Mouse (Mus musculus): ENCODE results near the gene Plekha5. TPM values are rescaled to one million over a fixed set of nuclear protein-coding genes. Genes with fewer than 3 reads are reported as not detected.

Gene Plekha5
- polyA plus RNA-seq, 1 experiment from 2014 or later, result 39.0 TPM

- 71% methylated on average over 8 of the region's 8 CpGs for WGBS
- no peak for TF ChIP-seq CTCF (IDR thresholded peaks at IDR 0.05; ENCODE audit: low read depth)
- no peak overlapping the region for H3K27ac ChIP-seq
Observed at GRCm38 (mm10) chr6:140535504-140535903, 111.7 kb downstream of the Plekha5 start.

GRCm38 (mm10) chr6:140541919-140542318 lies 118.1 kb downstream of the Plekha5 start:
- no peak for ATAC-seq (replicated peaks; ENCODE audit: low FRiP score, low read depth)
- no peak for TF ChIP-seq CTCF (IDR thresholded peaks at IDR 0.05; ENCODE audit: low read depth)
- Histone ChIP-seq H3K27me3 (ENCODE audit: insufficient read depth, low read length) (no peaks in the 10 kb centered on the region), H3K27ac (no peak overlapping the region), H3K4me3 (replicated peaks; ENCODE audit: low read depth, low read length) (no peak overlapping the region), H3K36me3 (ENCODE audit: insufficient read depth, low read length) (peaks cover 20% of the 10 kb centered on the region; the same call in 1 of the 2 replicates), H3K4me1 (replicated peaks; ENCODE audit: insufficient read depth, low read length) (no peaks in the 10 kb centered on the region), H3K4me2 (ENCODE audit: low read length) (no peak overlapping the region), H3K9me3 (replicated peaks; ENCODE audit: low read length) (no peaks in the 10 kb centered on the region), H3K9ac (ENCODE audit: low read depth, low read length) (no peak overlapping the region)
- WGBS, result 92% methylated on average over 3 of the region's 3 CpGs
- DNase-seq (ENCODE audit: low spot score), result no peak

More at GRCm38 (mm10) chr6:140535504-140535903, 111.7 kb downstream of the Plekha5 start:
- Histone ChIP-seq H3K4me3 (replicated peaks; ENCODE audit: low read depth, low read length) (no peak overlapping the region), H3K36me3 (ENCODE audit: insufficient read depth, low read length) (peaks cover 14% of the 10 kb centered on the region; the same call in 1 of the 2 replicates), H3K4me1 (replicated peaks; ENCODE audit: insufficient read depth, low read length) (no peaks in the 10 kb centered on the region), H3K9me3 (replicated peaks; ENCODE audit: low read length) (no peaks in the 10 kb centered on the region), H3K4me2 (ENCODE audit: low read length) (no peak overlapping the region), H3K27me3 (ENCODE audit: insufficient read depth, low read length) (no peaks in the 10 kb centered on the region), H3K9ac (ENCODE audit: low read depth, low read length) (no peak overlapping the region)
- ATAC-seq (replicated peaks; ENCODE audit: low FRiP score, low read depth), result no peak
- no peak for DNase-seq (ENCODE audit: low spot score)

GRCm38 (mm10) chr6:140543005-140543794 lies 119.3 kb downstream of the Plekha5 start:
- Histone ChIP-seq H3K9me3 (replicated peaks; ENCODE audit: low read length) (no peaks in the 10 kb centered on the region), H3K4me1 (replicated peaks; ENCODE audit: insufficient read depth, low read length) (no peaks in the 10 kb centered on the region), H3K4me2 (ENCODE audit: low read length) (no peak overlapping the region), H3K9ac (ENCODE audit: low read depth, low read length) (no peak overlapping the region), H3K36me3 (ENCODE audit: insufficient read depth, low read length) (peaks cover 15% of the 10 kb centered on the region; the same call in 1 of the 2 replicates), H3K4me3 (replicated peaks; ENCODE audit: low read depth, low read length) (no peak overlapping the region), H3K27me3 (ENCODE audit: insufficient read depth, low read length) (no peaks in the 10 kb centered on the region), H3K27ac (no peak overlapping the region)
- DNase-seq (ENCODE audit: low spot score) (no peak), ATAC-seq (replicated peaks; ENCODE audit: low FRiP score, low read depth) (peak; percentile 59)
- WGBS, result 79% methylated on average over 11 of the region's 11 CpGs
- TF ChIP-seq CTCF (IDR thresholded peaks at IDR 0.05; ENCODE audit: low read depth), result no peak

- no peak for TF ChIP-seq CTCF (IDR thresholded peaks at IDR 0.05; ENCODE audit: low read depth)
- WGBS, result 75% methylated on average over 8 of the region's 8 CpGs
- no peak for DNase-seq (ENCODE audit: low spot score)
- no peak overlapping the region for H3K4me3 ChIP-seq (replicated peaks; ENCODE audit: low read depth, low read length)
- ATAC-seq (replicated peaks; ENCODE audit: low FRiP score, low read depth), result no peak
- no peak overlapping the region for H3K4me2 ChIP-seq (ENCODE audit: low read length)
- H3K4me1 ChIP-seq (replicated peaks; ENCODE audit: insufficient read depth, low read length), result no peaks in the 10 kb centered on the region
- no peak overlapping the region for H3K9ac ChIP-seq (ENCODE audit: low read depth, low read length)
- H3K27me3 ChIP-seq (ENCODE audit: insufficient read depth, low read length), result no peaks in the 10 kb centered on the region
- H3K36me3 ChIP-seq (ENCODE audit: insufficient read depth, low read length), result peaks cover 21% of the 10 kb centered on the region; the same call in 1 of the 2 replicates
- no peak overlapping the region for H3K27ac ChIP-seq
- H3K9me3 ChIP-seq (replicated peaks; ENCODE audit: low read length), result no peaks in the 10 kb centered on the region
Observed at GRCm38 (mm10) chr6:140546095-140546494, 122.2 kb downstream of the Plekha5 start.

GRCm38 (mm10) chr6:140546648-140547201 lies 122.9 kb downstream of the Plekha5 start:
- ATAC-seq (replicated peaks; ENCODE audit: low FRiP score, low read depth), result no peak
- H3K27ac ChIP-seq, result no peak overlapping the region
- no peaks in the 10 kb centered on the region for H3K27me3 ChIP-seq (ENCODE audit: insufficient read depth, low read length)
- H3K4me3 ChIP-seq (replicated peaks; ENCODE audit: low read depth, low read length), result no peak overlapping the region
- no peak overlapping the region for H3K9ac ChIP-seq (ENCODE audit: low read depth, low read length)
- peak; percentile 35 for DNase-seq (ENCODE audit: low spot score)
- no peak for TF ChIP-seq CTCF (IDR thresholded peaks at IDR 0.05; ENCODE audit: low read depth)
- no peaks in the 10 kb centered on the region for H3K4me1 ChIP-seq (replicated peaks; ENCODE audit: insufficient read depth, low read length)
- WGBS, result 42% methylated on average over 12 of the region's 12 CpGs
- H3K4me2 ChIP-seq (ENCODE audit: low read length), result no peak overlapping the region
- H3K9me3 ChIP-seq (replicated peaks; ENCODE audit: low read length), result no peaks in the 10 kb centered on the region
- peaks cover 21% of the 10 kb centered on the region; the same call in 1 of the 2 replicates for H3K36me3 ChIP-seq (ENCODE audit: insufficient read depth, low read length)

- no peaks in the 10 kb centered on the region for H3K27me3 ChIP-seq (ENCODE audit: insufficient read depth, low read length)
- DNase-seq (ENCODE audit: low spot score), result no peak
- H3K36me3 ChIP-seq (ENCODE audit: insufficient read depth, low read length), result peaks cover 27% of the 10 kb centered on the region; the same call in 1 of the 2 replicates
- WGBS, result 77% methylated on average over 11 of the region's 11 CpGs
- no peak overlapping the region for H3K4me3 ChIP-seq (replicated peaks; ENCODE audit: low read depth, low read length)
- no peak overlapping the region for H3K4me2 ChIP-seq (ENCODE audit: low read length)
- no peaks in the 10 kb centered on the region for H3K9me3 ChIP-seq (replicated peaks; ENCODE audit: low read length)
- no peaks in the 10 kb centered on the region for H3K4me1 ChIP-seq (replicated peaks; ENCODE audit: insufficient read depth, low read length)
- ATAC-seq (replicated peaks; ENCODE audit: low FRiP score, low read depth), result no peak
- H3K9ac ChIP-seq (ENCODE audit: low read depth, low read length), result no peak overlapping the region
- no peak for TF ChIP-seq CTCF (IDR thresholded peaks at IDR 0.05; ENCODE audit: low read depth)
- H3K27ac ChIP-seq, result no peak overlapping the region
Observed at GRCm38 (mm10) chr6:140547203-140547944, 123.5 kb downstream of the Plekha5 start.

All from kidney, postnatal 0 days (tissue).